Mouse (Mus musculus) erythroblast, embryonic 14.5 days (primary cell): ENCODE results near the gene Msi2.

ENCODE experiments used
- GATA1 ChIP-seq: IDR thresholded peaks from 2 replicates; pipeline ENCODE4 v1.6.1; 2012; ENCODE audit warnings: low read length, inconsistent platforms, mixed read lengths
- TAL1 ChIP-seq: IDR thresholded peaks from 3 replicates; pipeline ENCODE4 v1.6.1; 2012; ENCODE audit warnings: low read length, inconsistent platforms, mixed read lengths

GRCm38 (mm10) chr11:88555902-88556549 is 162.3 kb downstream of the Msi2 start:
- no peak for TF ChIP-seq GATA1
- TF ChIP-seq TAL1, result no peak
